Mouse (Mus musculus): Measurements from ENCODE around the gene Gm266. TPM values are rescaled to one million over a fixed set of nuclear protein-coding genes. Genes with fewer than 3 reads are reported as not detected.

Gm266 gene
- total and polyA plus RNA-seq, 3 experiments = not detected

DNA sequence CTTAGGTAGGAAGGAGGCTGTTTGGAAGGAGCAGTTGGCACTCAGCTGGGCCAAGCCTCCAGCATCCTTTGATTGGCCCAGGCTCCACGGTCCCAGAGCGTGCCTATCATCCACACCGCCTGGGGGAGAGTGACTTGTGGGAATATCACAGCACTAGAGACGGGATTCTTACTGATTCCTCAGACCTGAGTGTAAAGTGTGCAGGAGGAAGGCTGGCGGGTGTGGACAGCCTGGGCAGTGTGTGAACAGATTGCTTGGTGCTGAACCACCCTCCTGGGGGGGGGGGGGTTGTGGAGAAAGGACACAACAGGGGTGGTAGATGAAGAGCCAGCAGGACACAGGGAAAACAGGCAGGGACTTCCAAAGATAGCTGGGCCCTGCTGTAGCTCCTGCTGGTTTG lies 38.9 kb downstream of the Gm266 start:
- no peak for DNase-seq (ENCODE audit: extremely low read depth)
- H3K27ac ChIP-seq (ENCODE audit: insufficient read depth, low read depth) = no peak overlapping the region
- peaks cover 0 to 17% of the 10 kb centered on the region in 2 experiments for H3K36me3 ChIP-seq (replicated peaks in 1 of 2; ENCODE audit: control insufficient read depth in 1 of 2, insufficient read depth in 1 of 2, low read length in 1 of 2)
- no peak overlapping the region for H3K4me3 ChIP-seq (replicated peaks in 1 of 3; ENCODE audit: low read depth in 2 of 3, low read length in 2 of 3, poor library complexity in 1 of 3)
- peaks cover 6 to 31% of the 10 kb centered on the region in 2 experiments; a peak in 3 of 4 replicates for H3K4me1 ChIP-seq (ENCODE audit: control insufficient read depth in 1 of 2, insufficient read depth in 2 of 2)
- H3K4me2 ChIP-seq (ENCODE audit: insufficient read depth, low read depth, poor library complexity, severe bottlenecking) = no peak overlapping the region
- in situ Hi-C loops (cut with MboI; ENCODE audit: low pct_ligation_motif_present, low pct_unique_long_range_greater_than_20kb, low sequenced_read_pairs) (no loop called here), dilution Hi-C loops (cut with MboI; ENCODE audit: extremely low pct_ligation_motif_present, extremely low pct_unique_long_range_greater_than_20kb, low sequenced_read_pairs) (no loop called here)
- no peak overlapping the region for H3K9ac ChIP-seq (ENCODE audit: insufficient read depth, low read depth)
- H3K27me3 ChIP-seq (replicated peaks) = peaks cover 59% of the 10 kb centered on the region
- H3K9me3 ChIP-seq (replicated peaks; ENCODE audit: low read length) = no peaks in the 10 kb centered on the region
- no peak for TF ChIP-seq POLR2A (IDR thresholded peaks at IDR 0.05; ENCODE audit: low read depth, low read length)
- no peak for TF ChIP-seq TCF12 (IDR thresholded peaks at IDR 0.05; ENCODE audit: low read depth, low read length)
- no peak for TF ChIP-seq HCFC1 (IDR thresholded peaks at IDR 0.05; ENCODE audit: low read depth, low read length)
- TF ChIP-seq CHD1 (IDR thresholded peaks at IDR 0.05; ENCODE audit: low read depth, low read length) = no peak
- no peak for TF ChIP-seq MYC (IDR thresholded peaks at IDR 0.05; ENCODE audit: low read depth, low read length)
- TF ChIP-seq MXI1 (IDR thresholded peaks at IDR 0.05; ENCODE audit: low read depth, low read length) = no peak
- no peak for TF ChIP-seq SIN3A (IDR thresholded peaks at IDR 0.05; ENCODE audit: low read length)
- TF ChIP-seq GABPA (IDR thresholded peaks at IDR 0.05; ENCODE audit: insufficient replicate concordance, low read depth, low read length) = no peak
- no peak for TF ChIP-seq NRF1 (IDR thresholded peaks at IDR 0.05; ENCODE audit: low read depth, low read length)
- TF ChIP-seq KAT2A (IDR thresholded peaks at IDR 0.05; ENCODE audit: insufficient replicate concordance, low read length) = no peak
- TF ChIP-seq MAZ (IDR thresholded peaks at IDR 0.05; ENCODE audit: low read depth, low read length) = no peak
- no peak for TF ChIP-seq JUN (IDR thresholded peaks at IDR 0.05; ENCODE audit: insufficient read depth, low read depth, low read length)
- TF ChIP-seq IRF4 (IDR thresholded peaks at IDR 0.05; ENCODE audit: low read depth, low read length) = no peak
- no peak for TF ChIP-seq RCOR1 (conservative IDR thresholded peaks at IDR 0.05; ENCODE audit: low read depth, low read length)
- TF ChIP-seq CTCF (conservative IDR thresholded peaks at IDR 0.05 in 1 of 2, IDR thresholded peaks at IDR 0.05 in 1 of 2; ENCODE audit: low read depth in 2 of 2, low read length in 2 of 2) = no peak
- no peak for TF ChIP-seq E2F4 (IDR thresholded peaks at IDR 0.05; ENCODE audit: insufficient replicate concordance, low read depth, low read length)
- TF ChIP-seq POLR2AphosphoS2 (IDR thresholded peaks at IDR 0.05; ENCODE audit: low read depth, low read length) = no peak
- no peak for TF ChIP-seq TBP (conservative IDR thresholded peaks at IDR 0.05; ENCODE audit: low read depth, low read length)
- TF ChIP-seq JUND (conservative IDR thresholded peaks at IDR 0.05; ENCODE audit: low read depth, low read length) = no peak
- no peak for TF ChIP-seq ZMIZ1 (IDR thresholded peaks at IDR 0.05; ENCODE audit: low read depth, low read length)
- no peaks in the 10 kb centered on the region for H3K79me2 ChIP-seq (replicated peaks; ENCODE audit: control insufficient read depth, extremely low read depth, insufficient read depth, poor library complexity, severe bottlenecking)

GRCm38 (mm10) chr12:111445890-111446613 lies 39.6 kb downstream of the Gm266 start:
- Histone ChIP-seq H3K27ac (ENCODE audit: insufficient read depth, low read depth) (no peak overlapping the region), H3K4me1 (ENCODE audit: control insufficient read depth in 1 of 2, insufficient read depth in 2 of 2) (peaks cover 6 to 36% of the 10 kb centered on the region in 2 experiments; a peak in 3 of 4 replicates), H3K4me2 (ENCODE audit: insufficient read depth, low read depth, poor library complexity, severe bottlenecking) (no peak overlapping the region), H3K4me3 (replicated peaks in 1 of 3; ENCODE audit: low read depth in 2 of 3, low read length in 2 of 3, poor library complexity in 1 of 3) (no peak overlapping the region), H3K27me3 (replicated peaks) (peaks cover 53% of the 10 kb centered on the region), H3K9me3 (replicated peaks; ENCODE audit: low read length) (no peaks in the 10 kb centered on the region), H3K36me3 (replicated peaks in 1 of 2; ENCODE audit: control insufficient read depth in 1 of 2, insufficient read depth in 1 of 2, low read length in 1 of 2) (peaks cover 0 to 11% of the 10 kb centered on the region in 2 experiments), H3K9ac (ENCODE audit: insufficient read depth, low read depth) (no peak overlapping the region), H3K79me2 (replicated peaks; ENCODE audit: control insufficient read depth, extremely low read depth, insufficient read depth, poor library complexity, severe bottlenecking) (no peaks in the 10 kb centered on the region)
- dilution Hi-C loops (cut with MboI; ENCODE audit: extremely low pct_ligation_motif_present, extremely low pct_unique_long_range_greater_than_20kb, low sequenced_read_pairs) = no loop called here
- no peak for DNase-seq (ENCODE audit: extremely low read depth)
- in situ Hi-C loops (cut with MboI; ENCODE audit: low pct_ligation_motif_present, low pct_unique_long_range_greater_than_20kb, low sequenced_read_pairs) = no loop called here
- TF ChIP-seq POLR2AphosphoS2 (IDR thresholded peaks at IDR 0.05; ENCODE audit: low read depth, low read length) (no peak), NRF1 (IDR thresholded peaks at IDR 0.05; ENCODE audit: low read depth, low read length) (no peak)
